Mouse (Mus musculus): ENCODE results near the gene St6galnac3. TPM values are rescaled to one million over a fixed set of nuclear protein-coding genes. Genes with fewer than 3 reads are reported as not detected.
"Not testable (repeated sequence)": the region's sequence is repeated elsewhere in the genome, so short reads cannot be mapped to it uniquely, and the experiment has no call there.

The St6galnac3 gene
- total RNA-seq, 4 experiments from 2014 or later: 23.7 to 38.8 (median 30.1) TPM

DNA sequence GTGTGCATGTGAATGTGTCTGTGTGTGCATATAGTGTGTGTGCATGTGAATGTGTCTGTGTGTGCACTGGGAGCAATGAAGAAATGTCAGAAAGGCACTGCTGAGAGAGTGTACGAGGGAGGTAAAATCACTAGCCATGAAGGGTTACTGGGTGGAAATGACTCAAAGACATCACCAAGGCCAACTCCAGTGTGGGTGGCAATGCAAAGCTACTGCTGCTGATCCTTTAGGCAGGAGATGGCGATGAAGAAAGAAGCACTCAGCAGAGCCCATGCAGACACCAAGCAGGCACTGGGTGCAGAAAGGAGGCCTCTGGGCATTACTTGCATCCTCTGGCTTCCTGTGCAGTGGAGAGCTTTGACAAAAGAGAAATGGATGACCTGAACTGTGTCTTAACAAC, 310.8 kb downstream of the St6galnac3 start:
- no peak for DNase-seq (ENCODE audit: low spot score in 2 of 2)

DNA sequence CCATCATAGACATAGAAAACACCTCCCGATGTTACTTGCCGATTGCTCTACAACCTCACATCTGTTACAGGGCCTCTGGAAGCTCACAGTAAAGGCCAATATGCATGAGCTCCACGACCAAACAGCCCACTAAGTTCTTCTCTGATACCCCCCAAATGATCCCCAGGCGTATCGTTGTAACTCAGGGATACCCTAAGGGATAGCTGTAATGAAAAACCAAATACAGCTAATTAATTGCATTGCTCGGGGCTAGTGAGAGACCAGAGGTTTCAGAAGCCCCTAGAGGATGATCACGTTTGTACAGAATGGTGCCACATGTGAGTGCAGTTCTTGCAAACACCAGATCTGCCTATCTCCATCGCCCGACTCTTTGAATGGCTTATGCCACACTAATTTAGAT, 315.7 kb downstream of the St6galnac3 start:
- DNase-seq (ENCODE audit: low spot score in 2 of 2): no peak

DNA sequence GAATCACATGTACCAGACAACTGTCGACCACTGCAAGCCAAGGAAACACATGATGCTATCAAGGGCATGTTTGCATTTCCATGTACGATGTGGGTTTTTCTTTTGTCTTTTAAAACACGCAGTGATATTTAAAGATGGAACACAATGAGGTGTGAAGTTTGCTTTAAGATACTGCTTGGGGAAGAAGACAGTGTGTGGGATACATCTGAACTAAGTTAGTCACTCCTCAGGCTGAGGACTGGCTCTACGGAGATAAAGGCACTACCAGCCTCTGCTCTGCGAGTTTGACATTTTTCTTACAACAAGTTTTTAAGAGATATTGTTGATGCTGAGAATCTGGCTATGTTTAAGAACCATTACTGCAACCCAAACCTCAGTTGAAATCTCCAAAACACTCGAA, 316.6 kb downstream of the St6galnac3 start:
- DNase-seq (ENCODE audit: low spot score in 2 of 2): no peak

DNA sequence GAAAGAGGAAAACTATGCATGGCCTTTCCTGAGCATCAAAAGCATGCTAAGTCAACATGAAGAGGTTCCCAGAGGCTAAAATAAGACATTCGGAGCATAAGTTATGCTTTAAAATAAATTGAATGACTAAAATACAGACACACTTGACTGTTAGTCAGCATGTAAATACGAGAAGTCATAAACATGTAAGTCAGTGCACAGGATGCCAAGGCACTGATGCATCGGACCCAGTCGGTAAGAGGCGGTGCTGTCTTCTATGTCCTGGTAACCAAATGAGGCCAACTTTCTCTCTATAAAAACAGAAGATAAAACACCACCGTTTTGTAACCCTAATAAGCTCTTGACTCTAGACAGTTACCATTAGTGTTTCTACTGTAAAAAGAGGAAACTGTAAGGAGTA, 317.3 kb downstream of the St6galnac3 start:
- DNase-seq (ENCODE audit: low spot score in 2 of 2): no peak

DNA sequence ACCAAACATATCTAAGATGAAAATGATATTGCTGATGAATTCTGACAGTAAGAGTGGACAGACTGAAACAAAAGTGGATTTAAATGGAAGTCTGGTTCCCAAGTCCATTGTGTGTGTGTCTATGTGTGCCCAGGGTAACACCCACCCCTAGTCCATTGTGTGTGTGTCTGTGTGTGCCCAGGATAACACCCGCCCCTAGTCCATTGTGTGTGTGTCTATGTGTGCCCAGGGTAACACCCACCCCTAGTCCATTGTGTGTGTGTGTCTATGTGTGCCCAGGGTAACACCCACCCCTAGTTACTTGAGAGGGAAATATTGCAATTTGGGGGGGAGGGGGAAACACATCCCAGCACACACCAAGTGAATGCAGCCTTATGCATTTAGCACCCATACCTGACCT, 318.1 kb downstream of the St6galnac3 start:
- no peak for DNase-seq (ENCODE audit: low spot score in 2 of 2)

DNA sequence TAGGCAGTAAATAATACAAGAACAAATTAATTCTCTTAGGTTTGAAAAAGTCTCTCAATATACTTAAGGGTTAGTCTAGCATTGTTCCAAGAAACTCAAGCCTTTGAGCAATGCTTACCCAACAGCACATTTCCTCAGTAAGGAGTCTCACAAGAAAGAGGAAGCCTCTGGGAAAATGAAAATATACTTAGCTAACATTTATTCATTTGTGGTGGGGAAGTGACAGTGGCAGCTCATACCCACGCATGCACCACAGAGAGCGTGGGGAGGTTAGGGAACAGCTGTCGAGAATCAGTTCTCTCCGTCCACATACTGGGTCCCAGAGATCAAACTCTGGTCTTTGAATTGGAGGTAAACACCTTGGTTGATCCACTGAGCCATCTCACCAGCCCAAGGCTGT, 318.8 kb downstream of the St6galnac3 start:
- DNase-seq (ENCODE audit: low spot score in 2 of 2): no peak

DNA sequence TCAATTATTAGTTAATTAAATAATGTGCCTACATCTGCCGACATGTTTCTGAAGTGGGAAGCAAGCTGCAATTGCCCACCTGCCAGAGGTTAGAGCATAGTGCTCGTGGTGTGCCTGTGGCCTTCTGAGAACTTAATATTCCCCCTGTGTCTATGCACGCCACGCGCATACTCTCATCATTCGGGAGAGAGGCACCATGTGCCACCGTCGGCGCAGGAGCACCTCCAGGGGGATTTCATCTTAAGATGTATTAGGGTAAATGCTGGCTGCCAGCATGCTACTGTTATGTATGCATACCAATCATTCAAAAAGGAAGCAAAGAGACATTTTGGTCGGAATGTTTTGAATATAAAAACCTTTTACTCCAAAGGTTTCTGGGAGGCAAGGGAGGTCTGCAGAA, 319.3 kb downstream of the St6galnac3 start:
- DNase-seq (ENCODE audit: low spot score in 2 of 2): no peak

DNA sequence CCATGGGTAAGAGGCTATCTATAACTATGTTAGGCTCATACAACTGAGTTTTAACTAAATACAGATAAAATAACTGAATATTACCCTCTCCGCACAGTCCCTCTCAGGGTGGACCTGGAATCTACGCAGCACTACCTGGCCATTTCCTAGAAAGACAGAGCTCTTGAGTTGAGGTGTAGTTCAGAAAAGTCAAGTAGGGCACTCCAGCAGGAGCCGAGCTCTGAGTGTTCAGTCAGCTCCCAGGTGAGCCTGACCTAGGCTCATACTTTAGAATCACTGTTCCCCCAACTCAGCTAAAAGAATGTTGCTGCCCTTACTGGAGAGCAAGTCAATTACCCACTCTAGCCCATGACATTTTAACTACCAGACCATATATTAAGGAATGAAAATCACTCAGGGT, 324.7 kb downstream of the St6galnac3 start:
- DNase-seq (ENCODE audit: low spot score in 2 of 2): no peak

DNA sequence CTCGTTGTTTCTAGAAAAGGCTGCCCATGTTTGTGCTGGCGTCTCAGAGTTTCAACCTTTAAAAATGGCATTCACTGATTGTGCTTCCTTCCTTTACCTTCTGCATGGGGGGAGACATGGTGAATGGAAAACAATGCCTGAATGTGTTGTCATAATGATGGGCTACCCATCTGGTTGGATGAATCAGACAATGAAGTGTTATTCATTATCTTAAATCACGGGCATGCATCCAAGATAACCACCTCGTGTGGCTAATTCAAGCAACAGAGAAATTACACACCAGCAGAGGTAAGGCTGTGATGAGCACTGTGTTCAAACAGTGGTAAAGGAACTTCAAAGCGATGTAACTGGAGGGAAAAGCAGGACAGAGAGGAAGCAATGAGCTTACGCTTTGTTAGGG, 325.4 kb downstream of the St6galnac3 start:
- DNase-seq (ENCODE audit: low spot score in 2 of 2): no peak

DNA sequence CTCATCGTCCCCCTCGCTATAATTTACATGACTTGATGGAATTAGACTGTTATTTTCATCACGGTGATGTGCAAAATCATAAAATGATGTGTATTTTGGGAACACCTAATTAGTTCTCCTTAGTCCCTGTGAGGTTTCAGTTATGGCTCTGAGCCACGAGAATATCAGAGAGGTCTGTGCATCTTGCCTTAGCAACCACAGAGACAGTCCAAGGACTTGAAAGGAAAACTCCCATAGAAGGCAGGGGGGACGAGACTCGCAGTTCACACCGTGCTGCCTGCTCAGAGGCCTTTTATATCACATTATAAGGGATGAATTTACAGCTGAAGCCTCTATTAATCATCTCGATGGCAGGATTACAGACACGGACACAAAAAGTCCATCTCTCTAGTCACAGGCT, 327.2 kb downstream of the St6galnac3 start:
- no peak for DNase-seq (ENCODE audit: low spot score in 2 of 2)

DNA sequence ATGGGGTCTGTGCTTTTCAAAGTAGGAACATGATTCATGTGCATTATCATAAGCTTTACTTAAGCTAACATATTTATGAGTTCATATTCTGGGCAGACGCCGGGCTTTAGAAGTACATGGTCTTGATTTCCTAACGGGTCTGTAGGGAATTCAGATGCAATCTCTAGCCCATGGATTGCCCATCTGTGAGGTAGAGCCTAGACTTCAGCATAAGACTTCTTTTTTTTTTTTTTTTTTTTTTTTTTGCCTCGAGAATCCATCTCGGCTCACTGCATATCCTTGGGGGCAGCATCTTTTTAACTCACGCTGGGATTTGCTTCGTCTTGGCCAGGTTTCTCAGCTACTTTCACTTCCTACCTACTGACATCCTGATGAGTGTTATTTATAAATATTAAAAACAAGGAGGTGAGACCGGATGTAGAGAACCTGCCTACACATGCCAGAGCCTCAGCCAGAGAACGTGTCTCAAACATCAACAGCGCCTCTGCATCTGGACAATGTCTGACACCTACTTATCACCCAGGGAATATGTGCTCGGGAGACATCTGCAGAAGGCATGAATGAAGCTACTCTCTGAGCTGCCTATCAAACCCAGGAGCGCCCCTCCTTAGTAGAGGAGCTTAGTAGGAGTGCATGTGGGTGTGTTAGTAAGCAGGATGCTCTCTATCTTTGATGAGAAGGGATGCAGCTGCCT, 328.5 kb downstream of the St6galnac3 start:
- no peak for DNase-seq (ENCODE audit: low spot score in 2 of 2)

DNA sequence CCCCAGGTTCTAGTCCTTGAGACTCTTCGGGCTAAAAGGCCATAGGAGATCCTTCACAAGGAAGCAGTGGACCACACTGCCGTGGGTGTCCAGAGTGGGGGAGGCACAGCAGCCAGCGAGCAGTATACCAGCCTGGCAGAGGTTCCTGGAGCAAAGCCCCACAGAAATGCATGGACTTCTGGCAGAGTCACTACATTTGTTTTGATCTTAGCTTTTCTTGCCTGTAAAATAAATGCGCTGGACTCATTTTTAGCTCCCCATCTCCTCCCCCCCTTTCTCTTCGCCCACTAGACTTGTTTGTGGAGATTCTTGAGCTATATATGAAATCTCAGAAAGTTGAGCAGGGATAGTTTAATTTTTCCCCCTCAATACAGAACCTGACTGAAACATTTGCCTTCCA, 329.6 kb downstream of the St6galnac3 start:
- no peak for DNase-seq (ENCODE audit: low spot score in 2 of 2)

DNA sequence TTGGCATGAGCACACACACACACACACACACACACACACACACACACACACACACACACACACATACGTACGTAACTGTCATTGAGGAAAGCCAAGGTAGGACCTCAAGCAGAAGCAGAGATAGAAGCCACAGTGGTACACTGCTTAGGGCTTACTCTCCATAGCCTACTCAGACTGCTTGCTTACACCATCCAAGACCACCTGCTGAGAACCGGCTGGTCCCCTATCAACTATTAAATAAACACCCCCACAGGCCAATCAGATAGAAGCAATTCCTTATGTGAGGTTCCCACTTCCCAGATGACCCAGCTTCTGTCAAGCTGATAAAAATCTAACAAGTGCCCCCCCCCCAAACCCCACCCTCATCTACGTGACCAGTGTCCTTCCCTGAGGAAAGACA, 330.2 kb downstream of the St6galnac3 start:
- no peak for DNase-seq (ENCODE audit: low spot score in 2 of 2)

DNA sequence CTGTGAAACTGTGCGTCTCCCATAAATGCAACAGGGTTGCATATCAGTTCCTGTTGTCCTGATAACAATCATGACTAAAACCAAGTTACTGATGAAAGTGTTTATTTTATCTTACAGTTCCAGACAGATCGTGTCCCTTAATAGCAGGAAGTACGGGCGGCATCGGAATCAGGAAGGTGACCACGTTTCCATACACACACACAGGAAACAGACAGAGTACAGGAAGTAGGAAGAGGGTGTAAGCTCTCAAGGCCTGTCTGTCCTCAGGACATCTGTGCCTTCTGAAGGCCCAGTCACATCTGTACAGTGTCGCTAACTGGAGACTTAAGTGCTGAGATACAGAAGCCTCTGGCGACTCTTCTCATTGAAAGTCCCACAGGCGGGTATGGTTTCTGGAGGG, 330.8 kb downstream of the St6galnac3 start:
- DNase-seq (ENCODE audit: low spot score in 2 of 2): no peak

DNA sequence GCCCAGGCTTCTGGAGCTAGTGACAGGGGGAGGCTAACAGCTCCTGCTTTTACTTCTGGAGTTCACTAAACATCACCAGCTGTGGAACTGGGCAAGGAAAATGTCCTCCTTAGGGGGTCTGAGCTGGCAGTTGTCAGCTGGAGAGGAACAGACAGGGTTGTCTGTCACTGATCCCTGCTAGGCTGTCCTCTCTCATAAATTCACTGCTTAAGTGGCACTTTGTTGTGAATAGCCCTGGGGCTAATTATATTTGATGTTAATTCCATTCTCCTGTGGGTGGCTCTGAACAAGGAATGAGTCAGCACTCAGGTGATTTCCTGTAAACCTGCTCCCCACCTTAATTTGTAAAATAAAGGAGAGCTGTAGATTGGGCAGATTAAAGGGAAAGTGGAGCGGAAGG, 333.5 kb downstream of the St6galnac3 start:
- DNase-seq (ENCODE audit: low spot score in 2 of 2): not testable (repeated sequence)

DNA sequence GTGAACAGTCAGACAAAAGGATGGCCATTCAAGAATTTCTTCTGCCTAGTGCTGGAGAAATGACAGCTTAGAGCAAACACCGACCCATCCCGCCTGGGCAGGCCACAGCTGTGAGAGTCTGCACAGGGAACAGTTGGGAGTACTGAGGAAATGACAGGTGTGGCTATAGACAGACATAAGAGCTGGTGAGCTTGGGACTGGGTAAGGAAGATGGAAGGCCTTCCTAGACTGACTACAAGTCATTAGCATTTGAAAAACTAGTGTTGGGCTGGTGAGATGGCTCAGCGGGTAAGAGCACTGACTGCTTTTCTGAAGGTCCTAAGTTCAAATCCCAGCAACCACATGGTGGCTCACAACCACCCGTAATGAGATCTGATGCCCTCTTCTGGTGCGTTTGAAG, 340.3 kb downstream of the St6galnac3 start:
- DNase-seq (ENCODE audit: low spot score in 2 of 2): not testable (repeated sequence)

DNA sequence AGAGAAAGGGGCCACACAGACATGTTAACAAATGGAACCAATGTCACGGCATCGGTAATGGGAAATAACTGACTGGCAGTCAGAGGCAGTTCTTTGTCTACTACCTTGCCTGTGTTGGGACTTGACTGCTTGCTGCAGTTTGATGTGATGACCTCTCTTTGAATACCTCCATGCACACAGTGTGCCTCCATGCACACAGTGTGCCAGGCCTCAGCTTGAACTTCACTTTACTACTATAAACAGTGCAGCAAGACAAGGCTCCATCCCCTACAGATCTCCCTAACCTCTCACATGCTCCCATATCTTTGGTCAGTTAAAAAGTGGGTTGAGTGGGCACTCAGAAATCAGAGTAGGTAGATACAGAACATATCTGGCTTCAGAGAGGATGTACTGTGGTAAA, 341.3 kb downstream of the St6galnac3 start:
- no peak for DNase-seq (ENCODE audit: low spot score in 2 of 2)

DNA sequence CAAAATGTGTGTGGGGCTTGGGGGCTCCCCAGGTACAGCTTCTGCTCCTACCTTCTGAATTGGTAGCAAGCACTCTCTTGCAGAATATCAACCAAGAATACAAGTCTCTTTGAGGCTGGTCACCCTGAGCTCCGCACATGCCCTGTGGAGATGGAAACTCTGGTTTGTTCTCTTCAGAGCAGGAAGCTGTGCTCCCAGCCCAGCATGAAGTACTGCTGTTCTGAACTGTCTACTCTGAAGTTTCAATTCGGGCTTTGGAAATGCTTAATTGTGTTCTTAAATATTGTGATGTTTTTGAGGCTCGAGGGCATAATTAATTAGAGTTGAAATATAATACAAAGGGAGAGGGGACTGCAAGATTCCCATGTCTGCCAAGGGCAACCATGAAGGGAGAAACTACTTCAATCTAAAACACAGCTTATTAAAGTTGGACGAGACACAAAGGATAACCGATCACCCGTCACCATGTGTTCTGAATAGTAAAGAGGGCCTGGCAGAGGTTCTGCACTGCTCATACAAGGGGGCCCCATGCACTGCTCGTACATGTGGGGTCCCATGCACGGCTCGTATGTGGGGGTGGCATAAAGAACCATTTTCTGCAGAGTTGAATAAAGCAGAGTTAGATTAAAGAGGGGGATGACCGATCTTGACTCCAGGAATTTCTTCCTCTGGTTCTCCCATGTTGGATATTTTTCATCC, 359.8 kb downstream of the St6galnac3 start:
- no peak for DNase-seq (ENCODE audit: low spot score in 2 of 2)

DNA sequence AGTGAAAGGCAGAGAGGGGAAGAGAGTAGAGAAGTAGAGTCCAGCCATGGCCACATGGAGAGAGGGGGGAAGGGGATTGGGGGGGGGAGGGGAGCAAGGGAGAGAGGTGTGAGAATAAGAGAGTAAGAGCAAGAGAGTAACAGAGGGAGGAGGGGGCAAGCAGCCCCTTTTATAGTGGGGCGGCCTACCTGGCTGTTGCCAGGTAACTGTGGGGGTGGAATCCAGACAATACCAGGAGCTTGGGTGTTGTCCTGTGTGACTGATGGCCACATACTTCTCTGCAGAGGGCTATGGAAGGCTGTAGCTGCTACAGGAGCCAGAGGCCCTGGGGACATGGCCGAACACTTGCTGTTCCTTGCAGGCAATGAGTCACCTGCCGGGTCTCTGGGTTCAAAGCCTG, 360.6 kb downstream of the St6galnac3 start:
- no peak for DNase-seq (ENCODE audit: low spot score in 2 of 2)

DNA sequence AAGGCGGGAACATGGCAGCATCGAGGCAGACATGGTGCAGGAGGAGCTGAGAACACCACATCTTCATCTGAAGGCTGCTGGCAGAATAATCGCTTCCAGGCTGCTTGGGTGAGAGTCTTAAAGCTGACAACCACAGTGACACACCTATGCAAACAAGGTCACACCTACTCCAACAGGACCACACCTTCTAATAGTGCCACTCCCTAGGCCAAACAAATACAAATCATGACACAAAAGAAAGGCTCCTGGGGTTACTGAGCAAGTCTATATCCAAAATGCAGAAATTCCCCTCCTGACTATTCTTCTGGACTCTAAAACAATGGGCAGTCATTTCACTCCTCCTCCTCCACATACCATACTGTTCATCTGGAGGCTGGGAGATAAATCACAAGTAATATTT, 365.0 kb downstream of the St6galnac3 start:
- DNase-seq (ENCODE audit: low spot score in 2 of 2): no peak

DNA sequence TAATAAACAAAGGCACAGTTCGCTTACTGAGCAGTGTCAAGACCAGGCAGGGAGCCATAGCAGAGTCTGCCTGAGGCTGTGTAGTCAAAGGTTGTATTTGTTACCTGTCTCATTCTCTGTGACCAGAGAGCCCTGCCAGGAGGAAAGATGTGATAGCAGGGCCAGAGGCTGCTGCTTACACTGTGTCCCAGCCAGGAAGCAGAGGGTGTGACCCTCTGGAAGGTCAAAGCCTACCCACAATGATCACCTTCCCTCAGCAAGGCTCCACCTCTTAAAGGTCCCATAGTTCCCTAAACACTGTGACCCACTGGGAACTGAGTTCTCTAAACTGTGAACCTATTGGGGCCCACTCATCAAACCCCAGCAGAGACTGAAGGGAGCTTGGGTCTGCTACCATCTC, 368.9 kb downstream of the St6galnac3 start:
- no peak for DNase-seq (ENCODE audit: low spot score in 2 of 2)

DNA sequence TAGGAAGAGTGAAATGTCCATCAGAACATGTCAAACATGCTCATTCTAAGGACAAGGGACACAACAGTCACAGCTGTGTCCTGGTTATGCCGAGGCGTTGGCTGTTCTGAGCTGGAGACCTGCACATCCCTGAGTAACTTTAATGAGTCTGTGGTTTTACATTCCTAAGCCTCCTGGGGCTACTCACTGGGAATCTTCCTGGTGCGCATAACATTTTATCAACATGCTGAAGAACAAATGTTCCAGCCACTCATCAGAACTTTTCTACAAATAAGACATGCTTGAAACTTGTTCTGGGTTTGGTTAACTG, 370.0 kb downstream of the St6galnac3 start:
- DNase-seq (ENCODE audit: low spot score in 2 of 2): no peak

DNA sequence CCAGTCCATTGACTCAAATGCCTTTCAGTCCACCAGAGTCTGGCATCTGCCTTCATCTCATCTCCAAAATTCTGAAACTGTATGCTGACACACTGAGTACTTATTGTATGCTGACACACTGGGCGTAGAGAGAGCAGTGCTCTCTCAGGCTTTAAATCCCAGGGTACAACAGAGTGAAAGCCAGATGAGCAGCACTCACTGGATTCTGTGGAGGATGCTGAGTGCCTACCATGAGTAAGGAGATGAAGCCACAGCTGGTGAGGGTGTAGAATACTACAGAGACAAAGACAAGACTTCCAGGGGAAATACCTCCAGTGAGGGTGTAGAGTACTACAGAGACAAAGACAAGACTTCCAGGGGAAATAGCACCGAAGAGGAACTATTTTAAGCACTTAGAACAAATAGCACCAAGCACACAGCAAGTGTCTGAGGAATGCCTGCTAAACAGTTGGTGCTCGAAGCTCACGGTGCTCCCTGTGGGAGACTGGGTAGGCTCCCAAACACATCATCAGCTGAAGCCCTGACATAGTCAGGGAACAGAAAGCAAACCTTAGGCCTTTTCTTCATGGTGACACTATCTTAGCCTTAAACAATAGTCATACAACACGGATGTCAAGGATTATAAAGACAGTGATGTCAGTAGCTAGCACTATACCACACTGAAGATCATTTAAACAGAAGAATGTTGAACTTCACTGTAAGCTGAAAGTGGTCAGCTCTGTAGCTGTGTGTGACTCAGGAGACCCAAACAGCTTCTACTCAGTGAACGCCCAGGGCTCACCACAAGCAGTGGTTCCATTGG, 370.6 kb downstream of the St6galnac3 start:
- DNase-seq (ENCODE audit: low spot score in 2 of 2): no peak

Measured in layer of hippocampus, adult 8-10 months (tissue).